Comparison of ENCODE assay signal across 8 mouse cellular contexts in genomic region chr1:78196751-78197311, GRCm38 (mm10). TPM values are rescaled to one million over a fixed set of nuclear protein-coding genes. Genes with fewer than 3 reads are reported as not detected.
A peak's percentile ranks its signal among the peaks of the same experiment; 100 is the strongest.
DNase-seq lines count a peak whose midpoint lies in the region; ATAC-seq and TF ChIP-seq lines count a peak whose summit lies in the region.

Gene Pax3 (minus strand): TSS chr1:78197134.

- H3K27ac ChIP-seq in embryonic fibroblast, embryonic 13.5 days (ENCODE audit: insufficient read depth, low read length): no peak within 1 kb of the TSS
- no peak within 1 kb of the TSS for H3K27ac ChIP-seq in intestine, embryonic 15.5 days
- H3K27ac ChIP-seq in neural tube, embryonic 12.5 days: peak within 1 kb of the TSS; percentile 76

- peak; percentile 35; the same call in 1 of the 2 replicates for TF ChIP-seq POLR2A in embryonic fibroblast, embryonic 13.5 days (IDR thresholded peaks at IDR 0.05; ENCODE audit: low read depth, low read length)

- under 1% methylated on average over 37 of the region's 37 CpGs for WGBS in intestine, embryonic 15.5 days
- WGBS in neural tube, embryonic 12.5 days: under 1% methylated on average over 37 of the region's 37 CpGs

- peaks cover 92% of the 10 kb centered on the region for H3K27me3 ChIP-seq in intestine, embryonic 15.5 days (replicated peaks)
- H3K27me3 ChIP-seq in neural tube, embryonic 12.5 days (replicated peaks): peaks cover 72% of the 10 kb centered on the region

- H3K4me1 ChIP-seq in embryonic fibroblast, embryonic 13.5 days (ENCODE audit: control insufficient read depth, insufficient read depth, low read length): no peaks in the 10 kb centered on the region
- peaks cover 12% of the 10 kb centered on the region for H3K4me1 ChIP-seq in intestine, embryonic 15.5 days (replicated peaks)
- H3K4me1 ChIP-seq in neural tube, embryonic 12.5 days: peaks cover 29% of the 10 kb centered on the region

- H3K36me3 ChIP-seq in intestine, embryonic 15.5 days: no peaks in the 10 kb centered on the region
- no peaks in the 10 kb centered on the region for H3K36me3 ChIP-seq in neural tube, embryonic 12.5 days

- peak within 1 kb of the TSS; percentile 54 for H3K4me2 ChIP-seq in intestine, embryonic 15.5 days (replicated peaks)
- H3K4me2 ChIP-seq in neural tube, embryonic 12.5 days (replicated peaks): peak within 1 kb of the TSS; percentile 81

- peak within 1 kb of the TSS; percentile 44 for H3K4me3 ChIP-seq in embryonic fibroblast, embryonic 13.5 days (ENCODE audit: insufficient read depth, low read length)
- H3K4me3 ChIP-seq in intestine, embryonic 15.5 days (replicated peaks): peak within 1 kb of the TSS; percentile 25
- peak within 1 kb of the TSS; percentile 59 for H3K4me3 ChIP-seq in neural tube, embryonic 12.5 days

- ATAC-seq in intestine, embryonic 15.5 days: peak; percentile 44
- peak; percentile 81 for ATAC-seq in neural tube, embryonic 12.5 days (ENCODE audit: low FRiP score, low read depth)
- ATAC-seq in erythroblast, adult 5-6 weeks (replicated peaks; ENCODE audit: low FRiP score, poor library complexity, severe bottlenecking): no peak

- H3K9me3 ChIP-seq in intestine, embryonic 15.5 days: no peaks in the 10 kb centered on the region
- no peaks in the 10 kb centered on the region for H3K9me3 ChIP-seq in neural tube, embryonic 12.5 days

- TF ChIP-seq CTCF in embryonic fibroblast, embryonic 13.5 days (IDR thresholded peaks at IDR 0.05; ENCODE audit: borderline replicate concordance, insufficient read depth, low read length): no peak

- H3K9ac ChIP-seq in intestine, embryonic 15.5 days: no peak within 1 kb of the TSS
- H3K9ac ChIP-seq in neural tube, embryonic 12.5 days: peak within 1 kb of the TSS; percentile 73

- peak; percentile 28 for DNase-seq in adrenal gland, adult 2 months
- DNase-seq in adrenal gland, postnatal 4 days (ENCODE audit: low spot score in 2 of 2): no peak
- DNase-seq in CD4-positive, CD25-positive, alpha-beta regulatory T cell, adult 2 months (ENCODE audit: low read depth, low spot score): peak; percentile 18
- no peak for DNase-seq in spleen, postnatal 4 days (ENCODE audit: low spot score in 2 of 2)

RNA-seq across cellular contexts. Expression of gene Pax3, which starts in this region (rescaled TPM):
- total RNA-seq in adrenal gland, adult 2 months (2021): not detected
- not detected in 2 replicates for polyA plus RNA-seq in adrenal gland, adult 2 months (2012; rRNA removed)
- total RNA-seq in adrenal gland, postnatal 4 days (2021): not detected
- polyA plus RNA-seq in embryonic fibroblast, embryonic 13.5 days (2011; ENCODE audit: insufficient read length, low read depth, missing spikeins): 2.8 and 6.4 TPM in 2 replicates
- polyA plus RNA-seq in intestine, embryonic 15.5 days (2015; fragmentation: Nextera tagmentation; extraction: Ambion mirVana): 0.04 TPM in 1 of 2 replicates, not detected in the other
- 44.6 and 45.4 TPM in 2 replicates for polyA plus RNA-seq in neural tube, embryonic 12.5 days (2016; fragmentation: Nextera tagmentation; extraction: Ambion mirVana)
- total RNA-seq in erythroblast, adult 5-6 weeks (2015; ENCODE audit: low replicate concordance): not detected in 2 replicates
- not detected in 2 replicates for total RNA-seq in erythroblast, adult 5-6 weeks (2017; ENCODE audit: low replicate concordance)

Comparison
In these comparisons a context has a peak if more than half of its experiments do, and no peak if none do; other contexts are left out.
1. Peak in DNase-seq in adrenal gland, adult 2 months; RNA of the gene not detected or under 1 TPM.
2. Peak in ATAC-seq, H3K4me3 ChIP-seq and H3K4me2 ChIP-seq in intestine, embryonic 15.5 days; RNA of the gene not detected or under 1 TPM.